Mouse (Mus musculus) stomach, postnatal 0 days (tissue): ENCODE data around the gene Atxn1. TPM values are rescaled to one million over a fixed set of nuclear protein-coding genes. Genes with fewer than 3 reads are reported as not detected.

Experiments
- ATAC-seq: fragments of 200-750 bp; cut with Nextera tagmentation; 2 replicates; pipeline ENCODE4 v1.8.0; 2017; ENCODE audit not compliant: low FRiP score, low TSS enrichment
- DNase-seq: peaks from one replicate; pipeline ENCODE4 v3.0.0-alpha.2; 2016; ENCODE audit warnings: low spot score
- H3K27ac ChIP-seq: fragments of 300-500 bp; sonication (generic); replicated peaks from 2 replicates; pipeline ENCODE4 v1.5.1; 2014; ENCODE audit warnings: mild to moderate bottlenecking, control low read depth
- H3K27me3 ChIP-seq: fragments of 300-500 bp; sonication (generic); 2 replicates; pipeline ENCODE4 v1.6.1; 2014; ENCODE audit warnings: low read length; ENCODE audit not compliant: control insufficient read depth, insufficient read depth
- H3K36me3 ChIP-seq: fragments of 300-500 bp; sonication (generic); 2 replicates; pipeline ENCODE4 v1.6.1; 2014; ENCODE audit warnings: low read length, mixed read lengths; ENCODE audit not compliant: control insufficient read depth, insufficient read depth
- H3K4me1 ChIP-seq: fragments of 300-500 bp; sonication (generic); replicated peaks from 2 replicates; pipeline ENCODE4 v1.6.1; 2014; ENCODE audit warnings: antibody characterized with exemption; ENCODE audit not compliant: control insufficient read depth, insufficient read depth
- H3K4me2 ChIP-seq: fragments of 300-500 bp; sonication (generic); replicated peaks from 2 replicates; pipeline ENCODE4 v1.6.1; 2014; ENCODE audit warnings: low read depth, mild to moderate bottlenecking, control low read depth, moderate library complexity
- H3K4me3 ChIP-seq: fragments of 300-500 bp; sonication (generic); 2 replicates; pipeline ENCODE4 v1.5.1; 2014; ENCODE audit warnings: low read depth, low read length, control low read depth
- H3K9ac ChIP-seq: fragments of 300-500 bp; sonication (generic); 2 replicates; pipeline ENCODE4 v1.6.1; 2014; ENCODE audit warnings: mild to moderate bottlenecking, low read length, control low read depth, mixed read lengths
- H3K9me3 ChIP-seq: fragments of 300-500 bp; sonication (generic); 2 replicates; pipeline ENCODE4 v1.6.1; 2016; ENCODE audit warnings: low read length; ENCODE audit not compliant: control insufficient read depth
- CTCF ChIP-seq: IDR thresholded peaks from 2 replicates; pipeline ENCODE4 v1.5.1; 2016; ENCODE audit warnings: antibody characterized with exemption, low read depth, mild to moderate bottlenecking, moderate library complexity
- EP300 ChIP-seq: optimal IDR thresholded peaks from 2 replicates; pipeline ENCODE3; 2016; ENCODE audit warnings: antibody characterized with exemption
- WGBS: fragments of 180-500 bp; shearing (Covaris S2); extraction: QIAGEN DNeasy Blood & Tissue Kit; methylation state at CpG from one replicate; pipeline ENCODE4 v1.1.7; 2014; 5-methylcytosine and 5-hydroxymethylcytosine counted together
- polyA plus RNA-seq: library from polyadenylated mRNA; unstranded; fragments of >200 nt; fragmentation: Nextera tagmentation; extraction: Ambion mirVana; gene quantifications from 2 replicates; pipeline ENCODE4 v1.2.1, GENCODE M21; 2015

Gene Atxn1
- polyA plus RNA-seq, 1 experiment from 2014 or later, result 7.0 TPM

DNA sequence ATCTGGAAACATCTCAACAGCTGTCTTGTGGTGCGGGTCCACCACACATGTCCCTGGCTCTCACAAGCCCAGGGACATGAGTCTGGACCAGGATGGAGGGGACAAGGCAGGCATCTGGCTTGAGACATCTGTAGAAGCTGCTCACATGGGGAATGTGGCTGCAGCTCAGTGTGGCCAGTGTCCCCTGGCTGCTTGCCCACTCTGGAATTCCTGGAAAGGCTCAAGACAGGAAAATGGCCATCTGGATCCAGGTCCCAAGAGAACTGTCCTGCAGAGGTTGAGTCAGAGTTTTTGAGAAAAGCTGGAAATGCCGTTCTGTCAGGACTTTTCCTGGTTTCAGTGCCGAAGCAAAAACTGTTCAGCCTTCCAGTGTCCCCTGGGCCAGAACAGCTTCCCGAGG is 388.6 kb downstream of the Atxn1 start:
- peak; percentile 40 for DNase-seq
- peak overlapping the region; percentile 71; the same call in 1 of the 2 replicates for H3K27ac ChIP-seq

DNA sequence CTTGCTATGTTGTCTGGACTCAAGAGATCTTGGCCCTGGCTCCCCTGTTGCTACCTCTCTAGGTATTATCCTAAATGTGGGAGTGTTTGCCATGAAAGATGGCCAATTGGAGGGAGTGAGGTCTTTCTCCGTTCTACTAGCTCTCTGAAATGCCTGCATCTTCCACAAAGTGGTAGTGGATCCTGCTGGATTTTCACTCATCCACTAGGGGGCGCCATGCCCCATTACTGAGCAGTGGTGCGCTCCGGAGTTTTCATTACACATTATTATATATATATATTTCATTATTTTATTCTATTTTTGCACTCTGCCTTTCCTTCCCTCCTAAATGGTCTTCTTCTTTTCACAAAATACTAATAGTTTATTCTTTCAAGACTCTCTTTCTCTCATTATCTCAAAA is 392.0 kb downstream of the Atxn1 start:
- no peaks in the 10 kb centered on the region for H3K9me3 ChIP-seq
- H3K9ac ChIP-seq, result no peak overlapping the region
- peaks cover 2% of the 10 kb centered on the region; the same call in 1 of the 2 replicates for H3K36me3 ChIP-seq
- peaks cover 2% of the 10 kb centered on the region; the same call in 1 of the 2 replicates for H3K4me1 ChIP-seq
- peak; percentile 84 for TF ChIP-seq CTCF
- no peak for TF ChIP-seq EP300
- 22% methylated on average over 4 of the region's 4 CpGs for WGBS
- H3K4me2 ChIP-seq, result no peak overlapping the region
- ATAC-seq (no peak), DNase-seq (peak; percentile 56)
- no peak overlapping the region for H3K27ac ChIP-seq
- no peak overlapping the region for H3K4me3 ChIP-seq
- no peaks in the 10 kb centered on the region for H3K27me3 ChIP-seq

More for the DNA sequence above, 388.6 kb downstream of the Atxn1 start:
- no peak overlapping the region for H3K9ac ChIP-seq
- ATAC-seq, result peak; percentile 58; the same call in 1 of the 2 replicates
- no peaks in the 10 kb centered on the region for H3K9me3 ChIP-seq
- no peaks in the 10 kb centered on the region for H3K27me3 ChIP-seq
- H3K36me3 ChIP-seq, result no peaks in the 10 kb centered on the region
- TF ChIP-seq CTCF, result no peak
- no peak for TF ChIP-seq EP300
- 56% methylated on average over 4 of the region's 4 CpGs for WGBS
- H3K4me2 ChIP-seq, result no peak overlapping the region
- H3K4me3 ChIP-seq, result no peak overlapping the region
- H3K4me1 ChIP-seq, result peaks cover 2% of the 10 kb centered on the region; the same call in 1 of the 2 replicates

DNA sequence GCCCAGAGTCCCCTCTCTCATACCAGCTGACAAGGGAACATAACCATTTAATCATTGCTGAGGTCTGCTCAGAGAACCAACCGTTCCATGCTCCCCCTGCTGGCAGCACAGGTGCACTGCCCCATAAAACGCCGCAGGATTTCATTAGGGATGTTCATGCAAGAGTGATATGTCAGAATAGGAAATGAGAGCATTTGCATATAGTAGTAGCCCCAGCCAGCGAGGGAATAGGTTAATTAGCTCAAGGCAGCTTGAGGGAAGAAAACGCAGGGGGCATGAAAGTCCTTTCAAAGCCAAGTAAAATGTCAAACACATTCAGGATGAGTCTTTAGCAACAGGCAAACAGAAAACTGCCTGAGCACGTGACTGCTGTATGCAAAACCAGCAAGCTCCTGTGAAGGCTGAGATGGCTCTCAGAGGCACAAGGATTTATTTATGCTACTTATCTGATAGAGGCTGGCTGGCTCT is 393.0 kb downstream of the Atxn1 start:
- H3K9me3 ChIP-seq, result no peaks in the 10 kb centered on the region
- no peaks in the 10 kb centered on the region for H3K27me3 ChIP-seq
- peaks cover 2% of the 10 kb centered on the region; the same call in 1 of the 2 replicates for H3K4me1 ChIP-seq
- TF ChIP-seq EP300 (no peak), CTCF (peak; percentile 98)
- no peak overlapping the region for H3K27ac ChIP-seq
- H3K4me2 ChIP-seq, result no peak overlapping the region
- H3K9ac ChIP-seq, result no peak overlapping the region
- ATAC-seq (peak; percentile 32; the same call in 1 of the 2 replicates), DNase-seq (peak; percentile 80)
- H3K4me3 ChIP-seq, result no peak overlapping the region
- WGBS, result 2% methylated on average over 6 of the region's 6 CpGs
- H3K36me3 ChIP-seq, result peaks cover 8% of the 10 kb centered on the region

DNA sequence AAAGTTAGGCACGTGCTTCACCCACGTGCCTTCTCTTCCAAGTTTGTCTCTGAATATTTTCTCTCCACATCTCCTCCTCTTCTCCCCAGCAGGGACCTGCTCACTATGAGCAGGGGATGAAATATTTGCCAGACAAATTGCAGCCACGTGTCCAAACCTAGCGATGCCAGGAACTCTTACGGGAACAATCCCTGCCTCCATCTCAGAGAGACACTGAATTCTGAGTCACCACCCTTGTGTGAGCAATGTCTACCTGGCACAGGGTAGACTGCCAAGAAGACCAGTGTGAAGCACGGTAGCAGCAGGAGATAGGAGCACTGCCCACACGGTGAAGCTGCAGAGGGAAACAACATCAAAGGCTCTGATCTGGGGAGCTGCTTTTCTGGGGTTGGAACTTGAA is 394.9 kb downstream of the Atxn1 start:
- H3K9ac ChIP-seq, result no peak overlapping the region
- H3K27me3 ChIP-seq, result no peaks in the 10 kb centered on the region
- TF ChIP-seq EP300, result no peak
- no peak for TF ChIP-seq CTCF
- DNase-seq (no peak), ATAC-seq (no peak; the same call in 1 of the 2 replicates)
- H3K9me3 ChIP-seq, result no peaks in the 10 kb centered on the region
- peaks cover 11% of the 10 kb centered on the region for H3K36me3 ChIP-seq
- H3K4me1 ChIP-seq, result no peaks in the 10 kb centered on the region
- 52% methylated on average over 7 of the region's 7 CpGs for WGBS
- H3K4me3 ChIP-seq, result no peak overlapping the region
- H3K27ac ChIP-seq, result no peak overlapping the region
- H3K4me2 ChIP-seq, result no peak overlapping the region

DNA sequence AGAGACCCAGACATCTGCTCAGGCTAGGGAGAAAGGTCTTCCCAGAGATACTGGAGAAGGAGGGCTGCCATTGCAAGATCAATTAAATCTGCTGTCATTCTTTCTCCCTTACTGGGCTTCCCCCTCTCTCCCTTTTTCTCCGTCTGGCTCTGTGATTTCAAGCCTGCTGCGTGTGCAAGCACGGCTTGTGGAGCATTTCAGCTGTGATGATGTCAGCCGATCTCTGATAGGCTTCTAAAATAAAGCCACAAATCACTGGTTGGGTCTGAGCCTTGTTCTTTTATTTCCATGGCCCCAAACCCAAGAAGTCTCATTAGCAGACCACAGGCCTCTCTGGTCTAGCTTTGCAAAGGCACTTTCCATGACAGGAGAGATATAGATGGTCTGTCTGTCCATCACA is 399.9 kb downstream of the Atxn1 start:
- H3K4me1 ChIP-seq, result no peaks in the 10 kb centered on the region
- ATAC-seq, result no peak
- 59% methylated on average over 4 of the region's 4 CpGs for WGBS

DNA sequence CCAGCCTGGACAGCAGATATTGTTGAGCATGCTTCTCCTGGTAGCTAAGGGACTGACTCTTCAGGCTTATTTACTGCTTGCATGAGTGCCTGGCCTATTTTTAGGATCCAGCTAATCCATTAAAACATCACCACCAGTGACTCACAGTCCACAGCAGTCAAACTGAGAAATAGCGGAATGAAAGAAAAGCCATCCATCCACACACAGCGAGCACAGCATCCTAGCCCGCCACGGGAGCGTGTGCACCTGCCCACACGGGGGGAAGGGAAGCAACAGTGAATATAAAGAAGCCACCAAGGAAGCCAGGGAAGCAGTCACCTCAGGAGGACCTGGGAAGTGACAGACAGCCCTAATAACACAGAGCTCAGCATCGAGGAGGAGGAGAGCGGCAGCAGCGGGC is 402.8 kb downstream of the Atxn1 start:
- no peaks in the 10 kb centered on the region for H3K4me1 ChIP-seq
- no peaks in the 10 kb centered on the region for H3K27me3 ChIP-seq
- no peak overlapping the region for H3K4me2 ChIP-seq
- H3K27ac ChIP-seq, result no peak overlapping the region
- H3K9ac ChIP-seq, result no peak overlapping the region
- DNase-seq (no peak), ATAC-seq (no peak; the same call in 1 of the 2 replicates)
- WGBS, result 66% methylated on average over 9 of the region's 9 CpGs
- H3K36me3 ChIP-seq, result peaks cover 4% of the 10 kb centered on the region; the same call in 1 of the 2 replicates
- H3K9me3 ChIP-seq, result no peaks in the 10 kb centered on the region
- no peak overlapping the region for H3K4me3 ChIP-seq
- TF ChIP-seq EP300 (no peak), CTCF (no peak)

More for the DNA sequence above, 399.9 kb downstream of the Atxn1 start:
- Histone ChIP-seq H3K9me3 (no peaks in the 10 kb centered on the region), H3K4me2 (no peak overlapping the region), H3K27ac (no peak overlapping the region), H3K27me3 (no peaks in the 10 kb centered on the region), H3K36me3 (peaks cover 11% of the 10 kb centered on the region), H3K4me3 (no peak overlapping the region), H3K9ac (no peak overlapping the region)
- no peak for DNase-seq
- TF ChIP-seq CTCF (no peak), EP300 (no peak)
